Mouse (Mus musculus) layer of hippocampus, postnatal 10 days (tissue): ENCODE results near the gene Wdr59. TPM values are rescaled to one million over a fixed set of nuclear protein-coding genes. Genes with fewer than 3 reads are reported as not detected.
"Not testable (repeated sequence)": the region's sequence is repeated elsewhere in the genome, so short reads cannot be mapped to it uniquely, and the experiment has no call there.

Experiments
- DNase-seq, 2 experiments: peaks; one replicate each; pipeline ENCODE4 v3.0.0; 2021; ENCODE audit warnings: low spot score in 2 of 2
- total RNA-seq, 2 experiments: library from RNA; stranded (reverse); gene quantifications; 2 replicates each; pipeline ENCODE4 v1.2.3; 2021

The Wdr59 gene
- total RNA-seq, 2 experiments from 2014 or later = 25.4 to 28.8 TPM

DNA sequence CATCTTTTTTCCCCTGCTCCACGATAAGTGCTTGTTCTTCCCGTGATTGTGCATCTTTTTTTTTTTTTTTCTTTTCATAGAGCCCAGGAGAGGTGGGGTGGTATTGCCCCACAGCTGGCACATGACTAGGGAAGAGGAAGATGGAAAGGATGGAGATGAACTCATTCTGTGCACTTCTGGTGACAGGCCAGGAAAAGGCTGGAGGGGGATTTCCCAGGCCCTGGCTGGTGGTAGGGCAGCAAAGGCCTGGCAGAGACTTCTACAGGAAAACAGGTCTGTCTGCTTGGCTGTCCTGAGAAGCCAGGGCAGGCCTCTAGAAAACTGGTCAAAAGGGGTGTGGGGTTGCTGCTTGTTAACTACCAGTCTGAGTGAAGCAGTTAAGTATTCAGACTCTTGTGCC lies 16.3 kb upstream of the Wdr59 start:
- DNase-seq = no peak

DNA sequence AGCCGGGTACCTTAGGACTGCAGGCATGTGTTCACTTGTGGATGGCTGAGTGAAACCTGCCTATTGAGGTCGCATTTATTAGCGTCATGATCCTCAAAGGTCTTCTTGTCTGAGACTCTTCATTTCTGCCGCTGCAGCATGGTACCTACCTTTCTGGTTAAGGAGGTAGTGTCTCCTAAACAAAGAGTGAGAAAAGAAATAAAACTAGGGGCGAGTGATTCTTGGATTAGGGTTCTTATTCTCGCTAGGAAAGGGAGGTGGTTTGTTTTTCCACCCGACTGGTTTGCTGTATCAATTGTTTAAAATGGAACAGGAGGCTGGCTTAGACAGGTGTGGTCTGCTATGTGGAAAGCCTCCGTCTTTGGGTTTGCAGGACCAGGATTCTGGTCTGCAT lies 15.9 kb upstream of the Wdr59 start:
- no peak for DNase-seq

DNA sequence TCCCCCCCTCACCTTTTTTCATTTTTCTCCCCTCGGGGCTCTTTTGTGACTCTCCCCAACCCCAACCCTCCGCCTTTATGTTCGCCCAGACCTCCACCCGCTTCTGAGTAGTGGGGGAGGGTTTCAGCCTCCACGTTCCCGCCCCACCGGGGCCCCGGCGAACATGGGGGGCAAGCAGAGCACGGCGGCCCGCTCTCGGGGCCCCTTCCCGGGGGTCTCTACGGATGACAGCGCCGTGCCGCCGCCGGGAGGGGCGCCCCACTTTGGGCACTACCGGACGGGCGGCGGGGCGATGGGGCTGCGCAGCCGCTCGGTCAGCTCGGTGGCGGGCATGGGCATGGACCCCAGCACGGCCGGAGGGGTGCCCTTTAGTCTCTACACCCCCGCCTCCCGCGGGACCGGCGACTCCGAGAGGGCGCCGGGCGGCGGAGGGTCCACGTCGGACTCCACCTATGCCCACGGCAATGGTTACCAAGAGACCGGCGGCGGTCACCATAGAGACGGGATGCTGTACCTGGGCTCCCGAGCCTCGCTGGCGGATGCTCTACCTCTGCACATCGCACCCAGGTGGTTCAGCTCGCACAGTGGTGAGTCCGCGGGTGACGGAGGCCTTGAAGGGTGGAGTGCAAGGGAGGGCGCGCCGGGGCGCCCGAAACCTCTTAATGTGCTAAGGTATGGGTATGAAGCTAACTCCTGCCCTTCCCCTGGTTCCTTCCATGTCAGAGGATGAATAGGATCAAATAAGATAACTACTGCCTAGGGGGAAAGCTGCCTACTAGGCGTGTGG lies 15.3 kb upstream of the Wdr59 start:
- DNase-seq = peak; percentile 41 to 58

DNA sequence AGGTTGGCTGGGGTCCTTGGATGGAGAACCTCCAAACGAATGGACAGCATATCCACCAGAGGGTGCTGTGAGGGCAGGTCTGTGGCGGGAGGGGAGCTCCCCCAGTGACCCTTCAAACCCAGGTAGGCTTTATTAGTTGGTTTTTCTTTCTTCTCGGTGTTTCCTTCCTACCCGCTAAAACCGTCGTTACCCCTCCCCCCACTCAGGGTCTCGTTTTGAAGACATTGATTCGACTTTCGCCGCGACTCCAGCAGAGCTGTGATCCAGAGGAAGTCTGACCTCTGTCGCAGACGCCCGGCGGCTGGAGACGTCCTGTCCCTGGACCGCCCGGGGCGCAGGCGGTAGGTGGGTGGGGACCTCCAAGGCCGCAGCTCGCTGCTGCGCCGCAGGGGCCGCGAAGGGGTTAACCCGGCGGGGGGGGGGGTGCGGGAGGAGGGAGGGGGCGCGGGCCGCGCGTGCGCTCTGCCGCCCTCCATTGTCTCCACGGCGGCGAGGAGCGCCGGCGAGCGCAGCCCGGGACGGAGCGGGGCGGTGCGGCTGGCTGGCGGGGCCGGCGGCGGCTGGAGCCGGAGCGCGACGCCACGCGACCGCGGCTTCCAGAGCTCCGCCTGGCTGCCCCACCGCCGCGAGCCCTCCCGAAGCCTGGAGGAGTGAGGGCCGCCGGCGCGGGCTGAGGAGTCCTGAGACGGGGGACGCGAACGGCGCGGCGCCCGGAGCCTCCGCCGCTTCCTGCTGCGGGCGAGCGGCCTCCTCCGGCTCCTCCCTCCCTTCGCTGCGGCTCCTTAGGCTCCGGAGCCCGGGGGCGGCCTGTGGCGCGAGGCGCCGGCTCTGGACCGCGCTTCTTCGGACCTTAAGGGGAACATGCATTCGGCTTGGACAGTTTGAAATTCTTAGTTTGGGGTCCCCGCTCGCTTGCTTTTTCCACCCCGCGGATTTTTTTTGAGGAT lies 14.4 kb upstream of the Wdr59 start, which contains the start of gene Znrf1:
Gene Znrf1, plus strand, starts transcription at position 67 of the 947 bp plus-strand sequence.
- DNase-seq = peak; percentile 66 to 81

DNA sequence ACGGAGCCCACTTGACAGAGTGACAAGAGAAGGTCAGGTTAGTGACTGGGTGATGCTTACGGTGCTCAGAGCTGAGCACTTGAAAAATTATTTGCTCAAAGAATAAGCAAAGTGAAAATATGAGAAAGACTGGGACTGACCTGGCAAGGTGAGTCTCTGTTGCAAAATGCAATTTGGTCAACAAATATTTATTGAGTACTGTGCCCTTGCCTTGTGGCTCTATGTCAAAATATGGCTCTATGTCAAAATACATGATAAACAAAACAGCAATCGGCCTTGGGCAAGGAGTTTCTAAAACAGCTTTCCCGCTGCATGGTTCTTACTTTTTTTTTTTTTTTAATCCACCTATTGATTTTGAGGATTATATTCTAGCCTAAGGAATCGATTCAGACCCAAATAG lies 13.6 kb upstream of the Wdr59 start:
- DNase-seq = no peak

DNA sequence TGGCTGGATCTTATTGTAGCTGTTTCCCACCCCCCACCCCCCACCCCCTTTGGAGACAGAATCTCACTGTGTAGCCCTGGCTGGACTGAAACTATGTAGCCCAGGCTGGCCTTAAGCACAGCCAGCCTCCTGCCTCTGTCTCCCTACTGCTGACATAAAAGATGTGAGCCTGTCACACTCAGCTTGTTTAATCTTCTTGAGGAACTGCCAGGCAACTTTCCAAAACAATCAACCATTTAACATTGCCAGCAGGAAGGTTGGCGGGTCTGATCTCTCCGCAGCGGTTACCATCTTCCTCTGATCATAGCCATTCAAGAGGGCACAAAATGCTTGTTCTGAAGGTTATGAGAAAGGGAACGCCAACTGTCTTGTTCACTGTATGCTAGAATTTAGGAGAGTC lies 11.6 kb upstream of the Wdr59 start:
- DNase-seq = no peak

DNA sequence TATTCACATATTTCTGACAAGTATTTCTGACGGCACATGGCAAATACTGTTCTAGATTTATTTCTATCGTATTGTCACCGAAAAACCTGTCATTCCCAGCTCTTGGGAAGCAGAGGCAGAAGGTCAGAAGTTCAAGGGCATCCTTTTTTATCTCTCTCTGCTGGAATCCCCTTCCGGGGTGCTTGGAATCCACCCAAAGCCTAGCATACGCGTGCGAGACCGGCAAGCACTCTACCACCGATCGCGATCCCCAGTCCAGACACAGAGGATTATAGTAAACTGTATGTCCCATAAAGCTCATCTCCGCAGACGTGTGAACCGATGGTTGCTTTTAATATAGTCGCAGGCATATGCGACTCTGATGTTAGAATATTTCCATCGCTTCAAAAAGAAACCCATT lies 9.7 kb upstream of the Wdr59 start:
- no peak for DNase-seq

DNA sequence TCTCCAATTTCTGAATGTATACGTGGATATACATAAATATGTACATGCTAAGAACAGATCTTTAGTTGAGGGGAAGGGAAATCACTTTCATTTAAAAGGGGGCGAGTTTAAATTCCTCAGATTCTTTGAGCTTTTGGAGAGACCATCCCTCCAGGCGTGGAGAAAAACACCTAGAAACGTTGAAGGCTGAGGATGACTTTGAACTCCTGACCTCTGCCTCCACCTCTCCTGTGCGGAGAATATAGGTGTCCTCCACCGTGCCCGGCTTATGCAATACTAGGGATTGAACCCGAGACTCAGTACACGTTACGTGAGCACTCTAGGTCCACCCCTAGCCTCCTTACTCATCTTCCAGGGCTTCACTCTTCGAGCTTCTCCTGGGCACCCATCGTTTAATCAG lies 9.3 kb upstream of the Wdr59 start:
- DNase-seq = no peak

DNA sequence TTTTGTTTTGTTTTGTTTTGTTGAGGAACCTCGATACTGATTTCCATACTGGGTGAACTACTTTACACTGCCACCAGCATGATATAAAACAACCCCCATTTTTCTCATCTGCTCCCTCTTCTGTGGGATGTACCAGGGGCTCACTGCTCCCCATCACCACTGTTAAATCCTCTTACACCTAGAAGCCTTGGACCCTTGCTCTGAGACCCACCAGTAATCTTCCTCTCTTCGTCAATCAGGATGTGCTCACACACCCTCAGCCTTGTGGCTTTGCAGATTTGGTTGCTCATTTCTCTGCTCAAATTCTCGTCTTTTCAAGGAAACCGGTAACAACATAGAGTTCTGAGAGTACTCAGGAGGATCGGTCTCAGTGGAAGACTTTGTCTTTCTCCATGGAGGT lies 6.2 kb upstream of the Wdr59 start:
- no peak for DNase-seq

DNA sequence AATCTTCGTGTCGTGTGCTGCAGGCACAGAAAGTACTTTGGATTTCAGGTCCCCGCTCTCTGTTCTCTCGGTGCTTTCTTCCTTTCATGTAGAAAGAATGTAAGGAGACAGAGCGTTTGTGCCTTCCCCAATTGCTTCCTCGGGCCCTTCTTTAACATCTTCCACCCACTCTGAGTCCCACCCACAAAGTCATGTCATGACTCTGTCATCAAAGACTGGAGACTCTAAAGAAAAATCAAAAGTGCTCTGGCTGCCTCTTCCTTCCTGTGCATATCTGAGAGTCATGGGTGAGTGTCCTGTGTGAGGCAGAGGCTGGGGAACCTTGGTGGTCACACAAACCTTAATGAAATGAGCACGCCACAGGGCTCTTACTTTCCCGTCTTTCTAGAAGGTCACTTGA lies 5.3 kb upstream of the Wdr59 start:
- no peak for DNase-seq

DNA sequence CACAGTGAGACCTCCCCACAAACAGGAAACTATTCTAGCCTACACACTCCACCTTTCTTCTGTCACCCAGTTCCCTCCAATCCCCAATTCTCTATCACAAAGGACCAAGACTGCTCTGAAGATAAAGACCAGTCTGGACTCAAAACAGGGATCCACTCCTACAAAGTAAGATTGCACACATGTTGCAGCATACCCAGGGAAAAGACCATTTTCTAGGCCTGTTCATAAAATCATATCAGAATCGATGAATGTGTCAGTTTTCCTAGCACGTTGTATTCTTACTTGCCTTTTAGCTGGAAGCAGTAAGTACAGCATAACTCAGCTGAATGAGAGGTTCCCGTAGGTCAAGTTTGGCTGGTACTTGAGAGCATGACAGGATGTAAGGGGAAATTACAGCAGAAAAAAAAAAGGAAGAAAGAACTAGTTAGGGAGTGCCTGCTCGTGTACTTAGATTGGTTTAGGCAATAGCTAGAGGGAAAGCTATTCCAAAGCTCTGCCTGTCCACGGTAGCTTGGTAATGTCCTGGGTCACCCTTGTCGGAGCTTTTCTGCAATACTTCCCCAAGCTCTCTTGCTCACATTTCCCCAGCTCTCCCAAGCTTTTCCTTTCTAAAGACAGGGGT lies 4.6 kb upstream of the Wdr59 start:
- no peak for DNase-seq

DNA sequence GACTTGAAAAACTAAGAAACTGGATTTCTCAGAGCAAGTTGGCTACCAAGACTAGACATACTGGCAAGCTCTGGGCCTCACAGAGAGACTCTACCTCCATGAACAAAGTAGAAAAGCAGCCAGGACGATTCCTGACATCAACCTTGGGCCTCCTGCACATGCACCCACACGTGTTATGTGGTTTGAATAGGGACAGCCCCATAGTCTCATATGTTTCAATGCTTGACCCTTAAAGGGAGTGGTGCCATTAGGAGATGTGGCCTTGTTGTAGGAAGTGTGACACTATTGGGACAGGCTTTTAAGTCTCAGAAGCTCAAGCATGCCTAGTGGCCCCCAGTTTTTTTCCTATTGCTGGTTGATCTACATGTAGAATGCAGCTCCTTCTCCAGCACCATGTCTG lies 4.4 kb downstream of the Wdr59 start:
- no peak for DNase-seq

DNA sequence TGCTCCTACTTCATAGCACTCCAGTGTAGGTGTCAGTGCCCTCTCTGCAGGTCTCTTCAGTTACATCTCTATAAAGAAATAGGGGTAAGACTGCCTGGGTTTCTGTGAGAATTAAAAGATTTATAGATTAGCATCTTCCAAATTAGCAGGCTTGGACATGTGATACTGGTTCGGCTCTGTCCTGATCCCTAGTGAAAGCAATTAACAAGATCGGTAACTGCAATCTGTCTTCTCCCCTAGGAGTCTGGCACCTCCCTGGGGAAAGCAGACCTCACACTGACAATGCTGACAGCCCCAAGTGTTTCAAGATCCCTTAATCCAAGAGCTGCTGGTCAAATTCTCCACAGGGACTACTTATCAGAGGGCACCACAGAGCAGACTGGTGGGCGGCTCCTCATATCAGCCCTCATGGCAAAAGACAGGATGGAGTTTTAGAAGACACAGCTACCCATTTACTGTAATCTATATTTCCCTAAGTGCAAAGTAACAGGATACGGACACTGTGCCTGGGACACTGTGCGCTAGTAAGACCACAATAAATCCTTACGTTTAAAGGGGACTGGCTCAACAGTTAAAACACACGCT lies 5.3 kb downstream of the Wdr59 start:
- no peak for DNase-seq

DNA sequence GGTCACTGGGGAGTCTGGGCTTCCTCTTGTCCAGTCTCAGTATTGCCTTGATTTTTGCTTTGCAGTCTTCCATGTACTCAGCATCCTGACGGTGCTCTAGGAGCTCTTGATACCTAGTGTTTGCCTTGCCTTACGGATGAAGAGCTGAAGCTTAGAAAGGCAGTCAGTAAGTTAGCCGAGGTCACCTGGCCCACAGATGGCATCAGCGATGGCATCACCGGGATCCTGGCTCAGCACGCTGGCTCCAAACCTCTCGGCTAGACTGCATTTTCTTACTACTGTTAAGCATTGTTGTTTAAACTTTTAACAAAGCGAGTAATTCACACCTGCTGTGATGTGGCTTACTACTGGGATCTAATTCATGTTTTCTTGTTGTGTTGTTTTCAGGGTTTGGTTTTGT lies 8.4 kb downstream of the Wdr59 start:
- no peak for DNase-seq

DNA sequence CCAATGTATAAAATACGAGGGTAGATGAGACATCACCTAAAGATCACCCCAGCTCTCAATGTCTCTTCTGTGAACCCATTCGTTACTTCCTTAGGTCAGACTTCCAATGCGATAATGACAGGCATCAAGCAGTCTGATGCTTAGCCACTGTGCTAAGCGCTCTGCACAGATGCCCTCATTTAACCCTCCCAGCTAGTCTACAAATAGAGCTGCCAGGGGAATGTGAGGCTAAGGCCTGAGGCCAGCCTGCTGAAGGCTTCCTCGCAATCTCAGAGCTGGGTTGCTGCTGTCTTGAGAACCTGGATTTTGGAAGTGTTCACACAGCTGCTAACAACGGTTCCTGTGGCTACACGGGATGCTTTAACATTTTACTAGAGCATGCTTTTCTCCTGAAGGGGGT lies 9.0 kb downstream of the Wdr59 start:
- DNase-seq = no peak

DNA sequence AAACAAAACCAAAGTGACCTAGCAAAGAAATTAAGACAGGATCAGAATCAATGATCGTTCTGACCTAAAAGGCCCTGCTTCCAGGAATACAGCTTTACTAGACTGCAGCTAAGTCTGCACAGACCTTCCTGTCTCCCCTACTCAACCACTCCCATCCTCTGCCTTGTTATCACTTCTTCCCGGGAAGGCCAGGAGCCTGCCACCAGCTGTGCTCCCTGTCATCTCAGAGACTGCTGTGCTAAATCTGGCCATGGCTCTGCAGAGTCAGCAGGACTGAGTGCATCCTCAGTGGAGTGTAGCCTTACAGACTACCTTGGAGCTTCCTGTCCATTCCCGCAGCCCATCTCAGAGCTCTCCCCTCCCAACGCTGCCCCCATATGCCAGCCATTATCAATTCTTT lies 11.5 kb downstream of the Wdr59 start:
- DNase-seq = no peak

DNA sequence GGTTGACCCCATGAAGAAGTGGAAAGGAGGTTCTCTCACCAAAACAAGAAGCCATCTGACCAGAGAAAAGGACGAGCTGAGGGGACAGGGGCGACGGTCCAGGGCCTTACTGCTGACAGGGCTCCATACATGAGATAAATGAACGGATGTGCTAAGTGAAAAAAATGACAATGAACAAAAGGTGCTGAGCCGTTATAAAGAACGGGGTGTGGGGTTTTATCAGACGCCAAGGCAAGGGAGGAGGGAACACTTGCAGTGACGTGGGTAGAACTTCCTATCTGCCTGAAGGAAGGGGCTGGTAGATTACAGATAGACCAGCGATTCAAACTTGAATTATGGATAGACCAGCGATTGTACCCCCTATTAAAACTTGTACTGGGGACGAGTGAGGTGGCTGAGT lies 12.6 kb downstream of the Wdr59 start:
- no peak for DNase-seq

DNA sequence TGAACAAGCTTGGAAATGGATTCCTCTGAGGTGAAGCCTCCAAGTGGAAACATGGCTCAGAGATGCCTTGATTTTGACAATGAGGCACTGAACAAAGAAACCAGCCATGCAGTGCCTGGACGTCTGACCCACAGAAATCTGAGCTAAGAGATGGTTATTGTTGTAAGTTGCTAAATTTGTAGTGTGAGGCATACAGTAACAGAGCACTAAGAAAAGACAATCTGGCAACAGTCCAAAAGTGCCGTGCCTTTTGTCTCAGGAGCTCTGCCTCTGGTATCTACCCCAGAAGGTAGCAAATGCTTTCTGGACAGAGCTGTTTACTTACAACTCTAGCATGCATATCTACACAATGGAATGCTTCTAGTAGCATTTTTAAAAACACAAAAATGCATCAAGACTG lies 13.3 kb downstream of the Wdr59 start:
- DNase-seq = no peak

DNA sequence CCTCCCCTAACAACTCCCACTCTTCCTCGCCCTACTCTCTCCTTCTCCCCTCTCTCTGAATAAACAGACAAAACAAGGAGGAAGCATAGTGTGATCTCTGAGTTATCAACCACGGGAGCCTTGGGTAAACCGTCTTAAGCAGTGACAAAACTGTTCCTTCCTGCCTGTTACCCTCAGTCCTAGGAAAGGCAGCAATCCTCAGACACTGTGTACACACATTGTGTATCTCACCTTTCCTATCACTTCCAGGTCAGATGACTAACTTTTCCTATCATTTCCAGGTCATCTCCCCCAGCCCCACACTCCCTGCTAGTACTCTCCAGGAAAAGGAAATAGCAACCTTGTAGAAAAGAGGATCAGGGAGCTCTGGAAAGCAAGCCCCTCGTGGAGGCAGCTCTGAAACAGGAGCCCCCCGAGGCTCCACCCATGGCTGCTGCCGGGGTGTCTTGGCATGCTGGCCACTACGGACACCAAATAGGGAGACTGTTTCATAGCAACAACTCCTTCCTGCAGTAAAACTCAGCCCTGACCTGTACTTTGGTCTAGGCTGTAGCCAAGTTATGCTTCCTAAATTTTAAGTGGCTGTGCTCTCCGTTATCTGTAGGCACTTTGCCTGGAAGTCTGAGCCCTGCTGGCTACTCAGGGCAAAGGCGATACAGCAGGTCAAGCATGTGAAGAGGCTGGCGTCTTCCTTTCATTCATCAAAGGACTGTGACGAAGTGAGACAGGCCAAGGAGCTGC lies 20.0 kb downstream of the Wdr59 start:
- DNase-seq = no peak

DNA sequence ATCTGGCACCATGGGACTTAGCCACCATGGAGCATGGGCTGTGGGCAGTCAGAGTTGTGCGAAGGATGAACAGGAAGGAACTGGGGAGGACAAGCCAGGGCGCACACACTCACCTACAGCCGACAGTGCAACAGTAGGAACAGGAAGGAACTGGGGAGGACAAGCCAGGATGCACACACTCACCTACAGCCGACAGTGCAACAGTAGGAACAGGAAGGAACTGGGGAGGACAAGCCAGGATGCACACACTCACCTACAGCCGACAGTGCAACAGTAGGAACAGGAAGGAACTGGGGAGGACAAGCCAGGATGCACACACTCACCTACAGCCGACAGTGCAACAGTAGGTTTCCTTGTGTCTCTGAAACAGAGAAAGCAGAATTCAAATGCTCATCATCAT lies 23.6 kb downstream of the Wdr59 start:
- not testable (repeated sequence) for DNase-seq

DNA sequence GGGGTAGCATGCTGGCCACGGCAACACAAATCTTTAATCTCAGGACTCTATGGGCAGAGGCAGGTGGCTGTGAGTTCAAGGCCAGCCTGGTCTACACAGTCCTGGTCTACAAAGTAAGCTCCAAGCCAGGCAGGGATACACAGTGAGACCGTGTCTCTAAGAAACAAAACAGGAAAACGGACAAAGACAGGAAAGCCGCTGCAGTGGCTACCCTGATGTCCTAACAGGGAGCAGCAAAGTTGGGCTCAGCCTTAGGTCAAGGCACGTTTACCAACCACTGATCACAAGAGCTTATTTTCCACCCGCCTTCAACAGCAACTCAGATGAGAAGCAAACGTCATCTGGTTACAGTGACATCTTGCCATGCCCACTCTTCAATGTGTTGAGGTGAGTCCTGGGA lies 25.6 kb downstream of the Wdr59 start:
- DNase-seq = no peak
